Mouse (Mus musculus) colon, adult 2 months (tissue): ENCODE measurements around the gene Mroh2b. TPM values are rescaled to one million over a fixed set of nuclear protein-coding genes. Genes with fewer than 3 reads are reported as not detected.

ENCODE experiments used
- polyA plus RNA-seq: library from polyadenylated mRNA; depleted of rRNA; stranded (reverse); fragments of >200 nt; gene quantifications from 2 replicates; pipeline ENCODE4 v1.2.3, GENCODE M21; 2012; rRNA removed

The Mroh2b gene
- not detected in 2 replicates for polyA plus RNA-seq

DNA sequence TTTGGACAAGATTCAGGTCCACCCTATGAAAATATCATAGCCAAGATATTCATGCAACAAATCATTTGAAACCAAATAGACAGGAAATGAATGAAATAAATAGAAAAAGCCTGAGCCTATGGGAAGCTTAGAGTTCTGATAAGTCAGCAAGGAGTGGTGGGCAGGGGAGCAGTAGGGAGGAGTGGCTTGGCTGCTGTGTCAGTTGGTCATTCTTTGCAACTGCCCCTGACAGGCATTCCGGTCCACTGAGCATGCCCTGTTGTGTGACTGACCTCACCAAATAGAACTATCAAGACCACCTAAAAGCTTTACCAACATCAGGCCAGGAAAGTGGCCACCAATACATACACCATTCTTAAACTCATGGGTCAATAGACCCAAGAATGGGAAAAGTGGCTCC lies at the start of gene Mroh2b:
Gene Mroh2b, plus strand, starts transcription at position 301 of the 400 bp plus-strand sequence.

Other genes with a start within 250 kb of the Mroh2b start
- 0.05 and 0.12 TPM in 2 replicates for gene C6, start 171.6 kb upstream of the Mroh2b start, polyA plus RNA-seq
- 0.09 and 0.72 TPM in 2 replicates for gene C7, start 165.0 kb downstream of the Mroh2b start, polyA plus RNA-seq
- gene Card6, start 209.8 kb downstream of the Mroh2b start, polyA plus RNA-seq, result 1.5 and 1.7 TPM in 2 replicates
- 749 and 941 TPM in 2 replicates for gene Rpl37, start 217.9 kb downstream of the Mroh2b start, polyA plus RNA-seq
- gene Prkaa1, start 245.1 kb downstream of the Mroh2b start, polyA plus RNA-seq, result 3.2 and 3.3 TPM in 2 replicates